Mouse (Mus musculus): ENCODE measurements at regions not wholly inside any gene's neighbourhood (a gene's known extent, or its start where the extent isn't known, plus 50 kb on each side); places are given as distances from the start of the nearest gene placed in this dataset.

GRCm38 (mm10) chr5:148694352-148694751, 141.8 kb upstream of the Ubl3 start:
- H3K36me3 ChIP-seq (ENCODE audit: control insufficient read depth, insufficient read depth, low read length), result no peaks in the 10 kb centered on the region
- WGBS, result 66% methylated on average over 7 of the region's 7 CpGs

GRCm38 (mm10) chr5:148691486-148691885, 138.9 kb upstream of the Ubl3 start:
- H3K9me3 ChIP-seq (ENCODE audit: control insufficient read depth, low read length), result no peaks in the 10 kb centered on the region
- no peak overlapping the region for H3K4me2 ChIP-seq

More at GRCm38 (mm10) chr5:148694352-148694751, 141.8 kb upstream of the Ubl3 start:
- no peaks in the 10 kb centered on the region for H3K4me1 ChIP-seq (ENCODE audit: control insufficient read depth, insufficient read depth, low read length)
- H3K4me3 ChIP-seq (ENCODE audit: low read depth, low read length), result no peak overlapping the region
- H3K4me2 ChIP-seq, result no peak overlapping the region
- no peak overlapping the region for H3K9ac ChIP-seq (ENCODE audit: low read length)
- peak; percentile 42; the same call in 1 of the 2 replicates for ATAC-seq (ENCODE audit: low FRiP score)
- H3K27me3 ChIP-seq (ENCODE audit: control insufficient read depth, insufficient read depth, low read length), result no peaks in the 10 kb centered on the region
- H3K27ac ChIP-seq (ENCODE audit: low read depth, low read length), result no peak overlapping the region
- no peaks in the 10 kb centered on the region for H3K9me3 ChIP-seq (ENCODE audit: control insufficient read depth, low read length)
- DNase-seq (ENCODE audit: low spot score, missing footprints), result peak; percentile 81

GRCm38 (mm10) chr5:148690823-148691197, 138.2 kb upstream of the Ubl3 start:
- H3K4me2 ChIP-seq, result no peak overlapping the region
- no peaks in the 10 kb centered on the region for H3K4me1 ChIP-seq (ENCODE audit: control insufficient read depth, insufficient read depth, low read length)
- H3K4me3 ChIP-seq (ENCODE audit: low read depth, low read length), result no peak overlapping the region
- no peak overlapping the region for H3K27ac ChIP-seq (ENCODE audit: low read depth, low read length)
- WGBS, result 87% methylated on average over 8 of the region's 8 CpGs
- H3K27me3 ChIP-seq (ENCODE audit: control insufficient read depth, insufficient read depth, low read length), result no peaks in the 10 kb centered on the region
- no peak overlapping the region for H3K9ac ChIP-seq (ENCODE audit: low read length)
- no peak for ATAC-seq (ENCODE audit: low FRiP score)
- H3K36me3 ChIP-seq (ENCODE audit: control insufficient read depth, insufficient read depth, low read length), result no peaks in the 10 kb centered on the region
- H3K9me3 ChIP-seq (ENCODE audit: control insufficient read depth, low read length), result no peaks in the 10 kb centered on the region
- peak; percentile 81 for DNase-seq (ENCODE audit: low spot score, missing footprints)

More at GRCm38 (mm10) chr5:148691486-148691885, 138.9 kb upstream of the Ubl3 start:
- Histone ChIP-seq H3K27me3 (ENCODE audit: control insufficient read depth, insufficient read depth, low read length) (no peaks in the 10 kb centered on the region), H3K27ac (ENCODE audit: low read depth, low read length) (no peak overlapping the region), H3K36me3 (ENCODE audit: control insufficient read depth, insufficient read depth, low read length) (no peaks in the 10 kb centered on the region), H3K4me3 (ENCODE audit: low read depth, low read length) (no peak overlapping the region), H3K4me1 (ENCODE audit: control insufficient read depth, insufficient read depth, low read length) (no peaks in the 10 kb centered on the region), H3K9ac (ENCODE audit: low read length) (no peak overlapping the region)
- peak; percentile 28 for DNase-seq (ENCODE audit: low spot score, missing footprints)
- 89% methylated on average over 7 of the region's 7 CpGs for WGBS
- no peak for ATAC-seq (ENCODE audit: low FRiP score)

- Histone ChIP-seq H3K36me3 (ENCODE audit: control insufficient read depth, insufficient read depth, low read length) (no peaks in the 10 kb centered on the region), H3K27ac (ENCODE audit: low read depth, low read length) (no peak overlapping the region), H3K9ac (ENCODE audit: low read length) (no peak overlapping the region), H3K27me3 (ENCODE audit: control insufficient read depth, insufficient read depth, low read length) (no peaks in the 10 kb centered on the region), H3K4me1 (ENCODE audit: control insufficient read depth, insufficient read depth, low read length) (no peaks in the 10 kb centered on the region), H3K4me2 (no peak overlapping the region), H3K4me3 (ENCODE audit: low read depth, low read length) (no peak overlapping the region), H3K9me3 (ENCODE audit: control insufficient read depth, low read length) (no peaks in the 10 kb centered on the region)
- no peak for DNase-seq (ENCODE audit: low spot score, missing footprints)
- ATAC-seq (ENCODE audit: low FRiP score), result no peak
- 64% methylated on average over 7 of the region's 7 CpGs for WGBS
These were observed 137.7 kb upstream of the Ubl3 start for GRCm38 (mm10) chr5:148690158-148690822.

- no peak for DNase-seq (ENCODE audit: low spot score, missing footprints)
- no peak overlapping the region for H3K27ac ChIP-seq (ENCODE audit: low read depth, low read length)
- WGBS, result 89% methylated on average over 9 of the region's 9 CpGs
These were observed 136.7 kb upstream of the Ubl3 start for GRCm38 (mm10) chr5:148689297-148689696.

GRCm38 (mm10) chr5:148688501-148688900, 135.9 kb upstream of the Ubl3 start:
- H3K4me3 ChIP-seq (ENCODE audit: low read depth, low read length), result no peak overlapping the region
- no peaks in the 10 kb centered on the region for H3K36me3 ChIP-seq (ENCODE audit: control insufficient read depth, insufficient read depth, low read length)
- H3K9ac ChIP-seq (ENCODE audit: low read length), result no peak overlapping the region
- ATAC-seq (ENCODE audit: low FRiP score) (no peak), DNase-seq (ENCODE audit: low spot score, missing footprints) (peak; percentile 41)
- no peaks in the 10 kb centered on the region for H3K4me1 ChIP-seq (ENCODE audit: control insufficient read depth, insufficient read depth, low read length)
- H3K27me3 ChIP-seq (ENCODE audit: control insufficient read depth, insufficient read depth, low read length), result no peaks in the 10 kb centered on the region
- H3K9me3 ChIP-seq (ENCODE audit: control insufficient read depth, low read length), result no peaks in the 10 kb centered on the region
- H3K4me2 ChIP-seq, result no peak overlapping the region
- no peak overlapping the region for H3K27ac ChIP-seq (ENCODE audit: low read depth, low read length)
- WGBS, result 92% methylated on average over 8 of the region's 8 CpGs

More at GRCm38 (mm10) chr5:148689297-148689696, 136.7 kb upstream of the Ubl3 start:
- H3K4me3 ChIP-seq (ENCODE audit: low read depth, low read length), result no peak overlapping the region
- no peaks in the 10 kb centered on the region for H3K27me3 ChIP-seq (ENCODE audit: control insufficient read depth, insufficient read depth, low read length)
- H3K36me3 ChIP-seq (ENCODE audit: control insufficient read depth, insufficient read depth, low read length), result no peaks in the 10 kb centered on the region
- no peak overlapping the region for H3K9ac ChIP-seq (ENCODE audit: low read length)
- no peaks in the 10 kb centered on the region for H3K9me3 ChIP-seq (ENCODE audit: control insufficient read depth, low read length)
- H3K4me2 ChIP-seq, result no peak overlapping the region
- no peaks in the 10 kb centered on the region for H3K4me1 ChIP-seq (ENCODE audit: control insufficient read depth, insufficient read depth, low read length)
- no peak for ATAC-seq (ENCODE audit: low FRiP score)

- Histone ChIP-seq H3K4me3 (ENCODE audit: low read depth, low read length) (no peak overlapping the region), H3K4me1 (ENCODE audit: control insufficient read depth, insufficient read depth, low read length) (no peaks in the 10 kb centered on the region), H3K9me3 (ENCODE audit: control insufficient read depth, low read length) (no peaks in the 10 kb centered on the region), H3K4me2 (no peak overlapping the region), H3K36me3 (ENCODE audit: control insufficient read depth, insufficient read depth, low read length) (no peaks in the 10 kb centered on the region), H3K9ac (ENCODE audit: low read length) (no peak overlapping the region), H3K27ac (ENCODE audit: low read depth, low read length) (no peak overlapping the region), H3K27me3 (ENCODE audit: control insufficient read depth, insufficient read depth, low read length) (no peaks in the 10 kb centered on the region)
- DNase-seq (ENCODE audit: low spot score, missing footprints) (no peak), ATAC-seq (ENCODE audit: low FRiP score) (no peak)
- 76% methylated on average over 3 of the region's 3 CpGs for WGBS
These were observed 135.2 kb upstream of the Ubl3 start for GRCm38 (mm10) chr5:148687827-148688226.

GRCm38 (mm10) chr5:148684216-148684615, 131.6 kb upstream of the Ubl3 start:
- 90% methylated on average over 11 of the region's 11 CpGs for whole genome bisulfite sequencing
- no peak overlapping the region for H3K9ac ChIP-seq (ENCODE audit: low read length)
- H3K9me3 ChIP-seq (ENCODE audit: control insufficient read depth, low read length), result no peaks in the 10 kb centered on the region
- no peaks in the 10 kb centered on the region for H3K4me1 ChIP-seq (ENCODE audit: control insufficient read depth, insufficient read depth, low read length)
- no peaks in the 10 kb centered on the region for H3K36me3 ChIP-seq (ENCODE audit: control insufficient read depth, insufficient read depth, low read length)
- H3K27me3 ChIP-seq (ENCODE audit: control insufficient read depth, insufficient read depth, low read length), result no peaks in the 10 kb centered on the region
- H3K4me2 ChIP-seq, result no peak overlapping the region
- peak; percentile 51 for DNase-seq (ENCODE audit: low spot score, missing footprints)
- H3K4me3 ChIP-seq (ENCODE audit: low read depth, low read length), result no peak overlapping the region
- ATAC-seq (ENCODE audit: low FRiP score), result no peak
- H3K27ac ChIP-seq (ENCODE audit: low read depth, low read length), result no peak overlapping the region

- no peak overlapping the region for H3K4me3 ChIP-seq (ENCODE audit: low read depth, low read length)
- ATAC-seq (ENCODE audit: low FRiP score), result no peak
- H3K36me3 ChIP-seq (ENCODE audit: control insufficient read depth, insufficient read depth, low read length), result no peaks in the 10 kb centered on the region
- no peak for DNase-seq (ENCODE audit: low spot score, missing footprints)
- no peaks in the 10 kb centered on the region for H3K27me3 ChIP-seq (ENCODE audit: control insufficient read depth, insufficient read depth, low read length)
- H3K4me1 ChIP-seq (ENCODE audit: control insufficient read depth, insufficient read depth, low read length), result no peaks in the 10 kb centered on the region
- H3K4me2 ChIP-seq, result no peak overlapping the region
- H3K27ac ChIP-seq (ENCODE audit: low read depth, low read length), result no peak overlapping the region
- WGBS, result 96% methylated on average over 6 of the region's 6 CpGs
- H3K9ac ChIP-seq (ENCODE audit: low read length), result no peak overlapping the region
- H3K9me3 ChIP-seq (ENCODE audit: control insufficient read depth, low read length), result no peaks in the 10 kb centered on the region
These were observed 130.0 kb upstream of the Ubl3 start for GRCm38 (mm10) chr5:148682553-148682952.
